Mouse (Mus musculus): ENCODE results near the gene Corin.

GRCm38 (mm10) chr5:72348591-72348990, 155.7 kb downstream of the Corin start:
- no peak for TF ChIP-seq CTCF (IDR thresholded peaks at IDR 0.05; ENCODE audit: low read depth)
- no peak for TF ChIP-seq EP300 (IDR thresholded peaks at IDR 0.05; ENCODE audit: low read depth)

Measured in heart, postnatal 0 days (tissue).